Mouse (Mus musculus): ENCODE measurements at regions not wholly inside any gene's neighbourhood (a gene's known extent, or its start where the extent isn't known, plus 50 kb on each side); places are given as distances from the start of the nearest gene placed in this dataset.

- no peak for DNase-seq (ENCODE audit: low spot score)
These were observed 72.0 kb upstream of the Arglu1 start for GRCm38 (mm10) chr8:8762354-8762753.

DNA sequence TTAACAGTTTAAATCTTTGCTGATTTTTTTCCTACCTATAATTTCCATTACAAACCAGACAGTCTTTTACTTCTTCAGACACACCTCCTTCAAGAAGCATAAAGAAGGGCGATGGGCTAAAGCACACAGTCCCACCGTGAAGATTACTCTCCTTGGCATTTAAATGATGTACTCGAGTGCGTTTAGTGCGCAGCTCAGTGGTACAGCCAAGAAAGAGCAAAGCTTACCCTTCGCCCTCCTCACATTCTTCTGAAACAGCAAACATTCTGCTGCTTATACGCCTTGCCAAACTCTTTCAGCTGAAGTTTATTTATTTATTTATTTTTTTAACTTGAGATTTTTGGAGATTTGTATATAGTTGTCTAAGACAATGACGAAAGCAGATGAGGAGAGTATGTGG is 68.0 kb upstream of the Arglu1 start:
- DNase-seq (ENCODE audit: low spot score) = no peak

GRCm38 (mm10) chr8:8751208-8751607 is 60.9 kb upstream of the Arglu1 start:
- DNase-seq (ENCODE audit: low spot score) = no peak

- DNase-seq (ENCODE audit: low spot score) = no peak
These were observed 56.4 kb upstream of the Arglu1 start for GRCm38 (mm10) chr8:8746691-8747090.

DNA sequence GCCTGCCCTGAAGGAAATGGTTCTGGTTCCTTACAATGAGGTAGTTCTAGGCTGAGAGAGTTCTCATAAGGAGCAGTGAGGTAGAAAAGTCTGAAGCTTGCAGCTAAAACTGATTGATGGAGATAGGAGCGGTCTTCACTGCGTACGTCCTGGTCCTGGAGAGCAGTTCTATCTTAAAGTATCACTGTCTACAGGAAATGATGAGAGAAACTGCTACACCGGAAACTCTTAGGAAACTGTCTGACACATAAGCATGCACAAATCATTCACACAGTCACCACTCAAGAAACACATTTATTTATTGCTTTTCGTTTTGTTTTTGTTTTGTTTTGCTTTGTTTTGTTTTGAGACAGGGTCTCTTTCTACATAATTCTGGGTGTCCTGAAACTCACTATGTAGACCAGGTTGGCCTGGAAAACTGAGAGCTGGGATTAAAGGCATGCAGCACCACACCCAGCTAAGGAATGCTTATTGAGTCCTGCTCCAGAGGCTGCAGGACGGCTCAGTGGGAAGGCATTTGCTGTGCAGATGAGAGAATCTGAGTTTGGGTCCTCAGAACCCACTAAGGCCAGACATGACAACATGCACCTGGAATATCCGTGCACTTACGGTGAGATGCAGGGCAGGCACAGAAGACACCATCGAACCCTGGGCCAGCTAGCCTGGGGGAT is 55.4 kb upstream of the Arglu1 start:
- no peak for DNase-seq (ENCODE audit: low spot score)
